Mouse (Mus musculus) stomach, postnatal 0 days (tissue): ENCODE measurements at regions not wholly inside any gene's neighbourhood (a gene's known extent, or its start where the extent isn't known, plus 50 kb on each side); places are given as distances from the start of the nearest gene placed in this dataset.

Experiments
- CTCF ChIP-seq: IDR thresholded peaks from 2 replicates; pipeline ENCODE4 v1.5.1; 2016; ENCODE audit warnings: antibody characterized with exemption, low read depth, mild to moderate bottlenecking, moderate library complexity
- EP300 ChIP-seq: optimal IDR thresholded peaks from 2 replicates; pipeline ENCODE3; 2016; ENCODE audit warnings: antibody characterized with exemption

DNA sequence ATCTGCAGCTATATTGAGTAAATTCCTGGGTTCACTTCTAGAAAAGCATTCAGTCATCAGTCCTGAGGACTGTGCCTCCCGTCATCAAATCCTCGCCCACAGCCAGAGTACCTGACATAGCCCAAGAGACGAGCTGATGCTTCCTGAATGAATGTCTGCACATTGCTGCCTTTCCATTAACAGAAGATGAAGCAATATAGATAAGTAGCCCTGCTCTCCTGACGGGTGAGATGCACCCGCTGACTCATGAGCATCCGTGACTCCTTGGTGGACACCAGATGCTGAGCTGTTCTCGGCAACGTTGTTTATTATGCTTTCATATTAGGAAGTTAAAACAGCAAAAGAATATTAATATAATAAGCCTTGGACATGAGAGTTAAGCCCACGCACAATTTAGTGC is 99.9 kb downstream of the Btc start:
- TF ChIP-seq CTCF: no peak
- TF ChIP-seq EP300: no peak
